ENCODE assay signal across 20 mouse cellular contexts in genomic region chr11:3522285-3523000, GRCm38 (mm10). TPM values are rescaled to one million over a fixed set of nuclear protein-coding genes. Genes with fewer than 3 reads are reported as not detected.
"Had no signal": no experiment of that assay in that cellular context is flagged by ENCODE, and none has a peak within 500 bp of the region (broad histone marks: within the 10 kb centered on the region; RNA-seq: fewer than 3 reads in every experiment).

No protein-coding gene starts in this region.

- H3K9me3 ChIP-seq: liver, embryonic 13.5 days; neural tube, embryonic 12.5 days; neural tube, embryonic 15.5 days had no signal

- H3K9ac ChIP-seq: liver, embryonic 13.5 days; neural tube, embryonic 12.5 days; neural tube, embryonic 15.5 days had no signal

- H3K27ac ChIP-seq: kidney, postnatal 0 days; layer of hippocampus, adult 2 months; liver, embryonic 13.5 days; neural tube, embryonic 12.5 days; neural tube, embryonic 15.5 days; stomach, postnatal 0 days had no signal

- DNase-seq: layer of hippocampus, adult 9-11 months; liver, embryonic 13.5 days; lung, adult 2 months; lung, postnatal 14 days; midbrain, embryonic 14.5 days; right cerebral cortex, adult 18-20 months; right cerebral cortex, postnatal 14 days; right cerebral cortex, postnatal 4 days; thymus, adult 2 months; thymus, postnatal 14 days; thymus, postnatal 4 days had no signal

- H3K4me2 ChIP-seq: liver, embryonic 13.5 days; midbrain, embryonic 11.5 days; neural tube, embryonic 12.5 days; neural tube, embryonic 15.5 days had no signal

- H3K4me3 ChIP-seq: layer of hippocampus, adult 2 months; liver, embryonic 13.5 days; neural tube, embryonic 12.5 days; neural tube, embryonic 15.5 days had no signal

- H3K36me3 ChIP-seq: neural tube, embryonic 15.5 days had no signal

RNA-seq across cellular contexts. Expression of gene Selenom, which starts 8.0 kb away (rescaled TPM):
- total RNA-seq: megakaryocyte-erythroid progenitor cell, adult 5-6 weeks had no signal

RNA-seq across cellular contexts. Expression of gene Inpp5j, which starts 17.8 kb away (rescaled TPM):
- total RNA-seq: liver, adult 2 months; megakaryocyte-erythroid progenitor cell, adult 5-6 weeks had no signal

RNA-seq across cellular contexts. Expression of gene Pla2g3, which starts 34.4 kb away (rescaled TPM):
- total RNA-seq: liver, adult 2 months; megakaryocyte progenitor cell, adult 5-6 weeks had no signal
